ENCODE assay signal across 34 mouse cellular contexts in the genomic region with DNA sequence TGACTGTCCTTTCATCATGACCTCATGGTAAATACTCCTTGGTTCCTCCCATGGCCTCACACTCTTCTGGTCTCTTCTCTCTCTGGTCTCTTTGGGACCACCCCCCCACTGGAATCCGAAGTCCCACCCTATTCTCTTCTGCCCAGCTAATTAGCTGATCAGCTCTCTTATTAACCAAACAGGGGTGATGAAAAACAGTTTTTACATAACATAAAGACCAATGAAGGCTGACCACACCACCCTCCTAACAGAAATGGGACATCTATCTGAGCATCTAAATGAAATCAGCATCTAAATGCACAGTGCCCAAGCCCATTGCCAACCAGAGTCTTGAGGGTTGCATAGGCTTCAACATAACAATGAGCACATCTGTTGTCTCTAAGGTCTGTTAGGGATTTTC. TPM values are rescaled to one million over a fixed set of nuclear protein-coding genes. Genes with fewer than 3 reads are reported as not detected.
"Had no signal": no experiment of that assay in that cellular context is flagged by ENCODE, and none has a peak within 500 bp of the region (broad histone marks: within the 10 kb centered on the region; RNA-seq: fewer than 3 reads in every experiment).

No protein-coding gene starts in this region.

- H3K4me3 ChIP-seq: heart, adult 2 months; heart, embryonic 13.5 days; heart, embryonic 15.5 days; hindbrain, embryonic 10.5 days; hindbrain, embryonic 12.5 days; intestine, embryonic 15.5 days; layer of hippocampus, adult 2 months; left cerebral cortex, adult 2 months; limb, embryonic 10.5 days; limb, embryonic 12.5 days; liver, embryonic 13.5 days had no signal

- H3K4me1 ChIP-seq: heart, embryonic 13.5 days; heart, embryonic 15.5 days; hindbrain, embryonic 10.5 days; hindbrain, embryonic 12.5 days; intestine, embryonic 15.5 days; limb, embryonic 10.5 days; limb, embryonic 12.5 days had no signal

- H3K9ac ChIP-seq: heart, embryonic 13.5 days; heart, embryonic 15.5 days; hindbrain, embryonic 12.5 days; hindbrain, embryonic 14.5 days; intestine, embryonic 15.5 days; limb, embryonic 12.5 days; liver, embryonic 13.5 days had no signal

- ATAC-seq: hindbrain, embryonic 16.5 days; inflammation-experienced regulatory T-cells, adult 6 months; intestine, embryonic 15.5 days; intestine, postnatal 0 days had no signal

- DNase-seq: gastrocnemius, postnatal 14 days; gastrocnemius, postnatal 36 days; heart, adult 2 months; heart, postnatal 14 days; heart, postnatal 36 days; kidney, adult 18-20 months; kidney, adult 8-10 months; kidney, postnatal 10 days; kidney, postnatal 25 days; kidney, postnatal 4 days; liver; liver, embryonic 13.5 days had no signal

- H3K4me2 ChIP-seq: heart, embryonic 11.5 days; heart, embryonic 13.5 days; heart, embryonic 15.5 days; hindbrain, embryonic 12.5 days; hindbrain, embryonic 14.5 days; intestine, embryonic 15.5 days; limb, embryonic 12.5 days; liver, embryonic 11.5 days; liver, embryonic 13.5 days had no signal

- H3K27ac ChIP-seq: heart, adult 2 months; heart, embryonic 13.5 days; heart, embryonic 15.5 days; hindbrain, embryonic 10.5 days; hindbrain, embryonic 12.5 days; hindbrain, embryonic 14.5 days; intestine, embryonic 15.5 days; layer of hippocampus, adult 2 months; left cerebral cortex, adult 2 months; limb, embryonic 10.5 days; limb, embryonic 12.5 days; liver, embryonic 13.5 days had no signal

- H3K9me3 ChIP-seq: heart, embryonic 13.5 days; heart, embryonic 15.5 days; hindbrain, embryonic 10.5 days; hindbrain, embryonic 12.5 days; intestine, embryonic 15.5 days; limb, embryonic 10.5 days; limb, embryonic 12.5 days; liver, embryonic 13.5 days had no signal

- H3K27me3 ChIP-seq: heart, embryonic 13.5 days; heart, embryonic 15.5 days; hindbrain, embryonic 12.5 days; intestine, embryonic 15.5 days; liver, embryonic 13.5 days had no signal

RNA-seq across cellular contexts. Expression of a gene that starts 23.8 kb away (rescaled TPM):
- total RNA-seq: gastrocnemius, adult 18-20 months; gastrocnemius, adult 8-10 months; gastrocnemius, postnatal 14 days; gastrocnemius, postnatal 36 days; heart, adult 2 months; heart, postnatal 36 days; layer of hippocampus, adult 2 months; layer of hippocampus, postnatal 10 days; layer of hippocampus, postnatal 25 days; left cerebral cortex, adult 2 months; left cerebral cortex, postnatal 14 days; left cerebral cortex, postnatal 36 days had no signal
- polyA plus RNA-seq: heart, embryonic 11.5 days; heart, postnatal 0 days; hindbrain, embryonic 16.5 days; inflammation-experienced regulatory T-cells, adult 6 months had no signal
